Mouse (Mus musculus) CD4-positive, CD25-positive, alpha-beta regulatory T cell, adult 2 months (primary cell): ENCODE data around the gene Npb.
"Not testable (repeated sequence)": the region's sequence is repeated elsewhere in the genome, so short reads cannot be mapped to it uniquely, and the experiment has no call there.

Experiments used
- DNase-seq: peaks from one replicate; pipeline ENCODE4 v3.0.0-alpha.2; 2012; ENCODE audit warnings: low read depth, low spot score

The Npb gene

DNA sequence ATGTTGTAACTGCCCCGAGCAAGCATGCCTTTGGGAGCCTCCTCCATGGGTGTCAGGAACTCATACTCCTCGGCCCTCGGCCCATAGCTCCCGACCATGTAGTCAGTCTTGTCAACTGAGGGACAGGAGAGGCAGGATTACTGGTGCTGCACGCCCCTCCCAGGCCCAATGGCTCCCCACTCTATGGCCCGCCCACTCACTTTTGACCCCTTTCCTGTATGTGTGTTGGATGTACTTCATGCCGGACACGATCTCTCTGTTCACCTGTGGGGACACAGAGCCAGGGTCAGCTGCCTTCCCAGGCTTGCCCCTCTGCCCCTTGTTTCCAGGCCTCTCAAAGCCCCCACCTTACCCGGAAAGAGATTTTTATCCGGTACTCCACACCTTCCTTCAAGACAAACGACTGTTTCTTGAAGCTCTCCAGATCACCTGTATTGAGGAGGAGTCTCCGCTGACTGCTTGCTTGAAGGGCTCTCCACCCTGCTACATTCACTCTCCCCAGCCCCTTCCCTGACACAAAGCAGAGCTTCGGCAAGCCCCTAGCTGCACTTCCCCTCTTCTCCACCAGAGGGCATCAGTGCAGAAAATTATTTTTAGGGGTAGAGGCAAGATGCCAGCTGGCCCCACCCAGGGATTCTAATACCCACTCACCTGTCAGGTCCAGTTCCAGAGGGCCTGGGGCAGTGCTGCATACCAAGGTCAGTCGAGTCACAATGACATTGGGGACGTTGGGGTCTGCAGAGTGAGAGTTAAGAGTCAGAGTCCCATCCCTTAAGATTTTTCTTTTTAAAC, 28.8 kb upstream of the Npb start:
- peak; percentile 85 for DNase-seq

- DNase-seq, result peak; percentile 44
Observed at GRCm38 (mm10) chr11:120580190-120580589, 28.1 kb upstream of the Npb start.

GRCm38 (mm10) chr11:120580871-120581331, 27.4 kb upstream of the Npb start:
- peak; percentile 68 for DNase-seq

DNA sequence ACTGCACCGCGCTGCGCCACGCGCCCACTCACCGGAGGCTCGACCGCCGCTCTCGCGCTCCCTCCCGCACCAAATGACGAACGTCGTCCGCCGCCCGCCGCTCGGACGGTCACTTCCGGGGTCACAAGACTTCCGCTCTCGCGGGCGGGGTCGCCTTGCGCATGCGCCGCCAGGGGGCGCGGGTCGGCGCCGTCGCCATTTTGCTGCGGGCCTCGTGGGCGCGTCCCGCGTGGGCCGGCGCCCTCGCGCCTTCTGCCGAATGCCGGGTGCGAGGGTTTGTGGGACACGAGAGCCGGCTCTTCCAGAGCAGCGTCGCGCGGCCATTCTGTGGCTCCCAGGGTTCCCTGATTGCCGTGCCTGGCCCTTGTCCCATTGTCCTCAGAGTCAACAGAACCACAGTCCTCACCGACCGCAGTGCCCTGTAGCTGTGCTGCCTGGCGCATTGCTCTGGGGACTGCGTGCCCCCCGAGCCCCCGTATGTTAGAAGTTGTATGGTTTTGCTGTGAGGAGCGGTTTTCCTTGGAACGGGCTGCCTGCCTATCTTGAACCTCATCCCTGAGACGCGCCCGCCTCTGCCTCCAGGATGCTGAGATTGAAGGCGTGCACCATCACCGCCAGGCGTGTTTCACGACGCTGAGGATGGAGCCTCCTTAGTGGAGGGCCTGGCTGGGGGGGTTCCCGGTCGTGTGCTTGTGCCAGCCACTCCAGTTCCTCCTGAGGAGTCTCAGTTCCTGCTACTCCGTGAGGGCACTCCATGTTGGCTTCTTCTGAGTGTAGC, 26.6 kb upstream of the Npb start, which contains the start of gene Arhgdia:
Arhgdia (minus strand) TSS at position 135 of the 778 bp plus-strand sequence.
- peak; percentile 94 for DNase-seq

- peak; percentile 83 for DNase-seq
Observed at GRCm38 (mm10) chr11:120582268-120582981, 25.9 kb upstream of the Npb start.

GRCm38 (mm10) chr11:120582982-120583293, 25.3 kb upstream of the Npb start:
- not testable (repeated sequence) for DNase-seq

- DNase-seq, result no peak
Observed at GRCm38 (mm10) chr11:120583937-120584336, 24.3 kb upstream of the Npb start.

GRCm38 (mm10) chr11:120588531-120588930, 19.7 kb upstream of the Npb start:
- DNase-seq, result no peak

DNA sequence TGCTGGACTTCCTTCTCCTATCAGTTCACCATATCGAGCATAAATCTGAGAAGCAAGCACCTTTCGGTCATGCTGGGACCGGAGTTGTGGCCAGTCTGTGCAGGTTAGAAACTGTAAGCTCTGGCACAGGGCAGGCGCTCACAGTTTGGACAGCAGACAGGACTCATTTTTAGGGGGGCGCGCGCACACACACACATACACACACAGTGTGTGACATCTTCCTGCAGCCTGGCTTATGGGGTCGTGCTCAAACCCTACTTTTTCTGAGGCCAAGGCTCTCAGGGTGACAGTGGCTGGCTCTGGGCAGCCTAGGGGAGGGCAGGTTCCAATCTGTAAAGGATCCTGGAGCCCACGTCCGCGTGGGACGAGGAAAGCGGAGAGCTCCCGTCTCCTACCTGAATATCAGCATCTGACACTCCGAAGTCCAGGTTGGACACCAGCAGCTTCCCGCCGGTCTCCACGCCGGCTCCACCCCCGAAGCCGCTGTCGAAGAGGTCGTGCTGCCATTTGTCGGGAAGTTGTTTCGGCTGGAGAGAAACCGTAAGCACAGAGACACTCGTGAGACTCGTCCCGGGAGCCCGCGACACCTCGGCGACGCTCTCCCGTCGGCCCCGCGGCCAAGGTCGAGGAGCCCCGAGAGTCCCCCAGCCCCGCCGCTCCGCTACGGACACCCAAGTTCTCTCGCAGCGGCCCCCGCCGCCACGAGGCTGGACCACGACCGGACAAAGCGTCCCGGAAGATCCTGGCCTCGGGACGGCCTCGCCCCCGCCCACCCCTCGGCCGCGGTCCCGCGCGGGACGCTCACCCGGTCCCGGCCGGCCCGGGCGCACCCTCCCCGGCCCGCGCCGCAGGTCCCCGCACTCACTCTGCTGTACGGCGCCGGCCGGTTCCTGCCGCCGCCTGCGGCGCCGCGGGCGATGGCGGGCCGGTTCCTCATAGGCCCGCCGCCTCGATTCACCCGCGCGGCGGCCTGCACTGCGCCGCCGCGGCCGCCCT, 10.7 kb upstream of the Npb start:
- DNase-seq, result peak; percentile 52

DNA sequence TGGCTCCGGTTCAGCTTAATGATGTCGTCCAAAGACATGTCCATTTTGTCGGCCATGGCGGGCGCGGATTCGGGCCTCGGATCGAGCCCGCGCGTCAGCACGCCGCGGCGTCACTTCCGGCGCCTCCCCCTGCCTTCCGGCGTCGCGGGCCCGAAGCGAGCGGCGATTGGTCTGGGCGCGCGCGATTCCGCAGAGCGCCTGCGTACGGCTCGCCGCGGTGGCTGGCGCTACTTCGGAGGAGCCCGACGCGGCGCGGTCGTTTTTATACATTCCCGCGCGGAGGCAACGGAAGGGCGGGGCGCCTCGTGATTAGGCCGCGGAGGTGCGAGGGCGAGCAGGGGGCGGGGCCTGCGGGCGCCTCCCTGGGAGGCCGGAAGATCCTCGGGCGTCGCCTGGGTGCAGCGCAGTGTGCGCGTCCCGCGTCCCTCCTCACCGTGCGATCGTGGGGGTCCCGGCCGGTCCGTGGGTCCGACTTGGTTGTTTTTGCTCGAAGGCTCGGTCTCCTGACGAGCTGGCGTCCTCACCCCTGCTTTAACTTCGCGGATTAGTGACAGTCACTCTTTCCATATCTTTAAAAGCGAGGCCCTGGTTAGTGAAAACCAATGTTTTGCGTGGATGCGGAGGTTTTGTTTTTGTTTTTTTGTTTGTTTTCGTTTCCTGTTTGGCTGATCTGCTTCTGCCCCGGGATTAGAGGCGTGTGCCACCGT, 9.8 kb upstream of the Npb start, which contains the start of the genes Alyref and Anapc11:
Alyref (minus strand) TSS at position 83 of the 707 bp plus-strand sequence.
Anapc11 (plus strand) TSS at position 139 of the 707 bp plus-strand sequence.
- DNase-seq, result peak; percentile 99

- no peak for DNase-seq
Observed at GRCm38 (mm10) chr11:120598990-120599549, 9.2 kb upstream of the Npb start.

GRCm38 (mm10) chr11:120600716-120601115, 7.6 kb upstream of the Npb start:
- DNase-seq, result peak; percentile 68

DNA sequence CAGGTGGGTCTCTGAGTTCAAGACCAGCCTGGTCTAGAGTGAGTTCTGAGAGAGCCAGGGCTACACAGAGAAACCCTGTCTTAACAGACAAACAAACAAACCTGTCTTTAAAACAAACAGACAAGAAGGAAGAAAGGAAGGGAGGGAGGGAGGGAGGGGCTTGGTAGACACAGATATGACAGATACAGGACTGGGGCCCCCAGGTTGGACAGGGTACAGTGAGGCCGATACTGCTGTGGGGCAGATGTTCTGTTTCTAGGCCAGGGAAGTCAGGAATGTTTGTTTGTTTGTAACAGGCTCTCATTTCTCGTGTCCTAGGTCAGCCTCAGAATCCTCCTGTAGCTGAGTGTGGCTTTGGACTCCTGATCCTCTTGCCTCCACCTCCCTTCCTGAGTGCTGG, 4.7 kb upstream of the Npb start:
- no peak for DNase-seq

- no peak for DNase-seq
Observed at GRCm38 (mm10) chr11:120605667-120606066, 2.6 kb upstream of the Npb start.

GRCm38 (mm10) chr11:120606764-120607163, 1.5 kb upstream of the Npb start:
- DNase-seq, result no peak

- DNase-seq, result no peak
Observed at GRCm38 (mm10) chr11:120609250-120609649, 973 bp downstream of the Npb start.

DNA sequence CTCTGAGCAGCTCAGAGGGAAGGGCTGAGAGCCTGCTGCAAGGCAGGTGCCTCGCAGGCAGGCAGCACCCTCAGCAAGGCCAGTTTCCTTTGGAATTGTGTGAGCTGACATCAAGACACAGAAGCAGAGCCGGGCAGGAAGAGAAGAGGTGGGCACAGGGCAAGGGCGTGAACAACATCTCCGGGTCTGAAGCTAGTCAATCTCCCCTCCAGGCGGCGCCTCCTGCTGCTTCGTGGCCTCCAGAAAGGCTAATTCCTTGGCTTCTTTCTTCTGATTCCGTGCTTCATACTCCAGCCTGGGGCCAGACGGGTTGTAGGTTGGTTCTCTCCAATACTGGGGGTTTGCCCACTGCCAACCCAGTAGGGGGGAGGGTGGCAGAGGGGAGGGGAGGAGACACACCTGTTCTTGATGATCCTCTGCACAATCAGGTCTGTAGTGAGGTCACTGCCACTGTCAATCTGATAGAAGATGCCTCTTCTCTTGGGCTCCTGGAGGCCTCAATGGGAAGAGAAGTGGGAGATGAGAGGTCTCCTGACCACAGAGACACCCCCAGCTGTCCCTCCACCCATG, 2.3 kb downstream of the Npb start:
- DNase-seq, result no peak

- DNase-seq, result peak; percentile 87
Observed at GRCm38 (mm10) chr11:120612763-120613162, 4.5 kb downstream of the Npb start.

- no peak for DNase-seq
Observed at GRCm38 (mm10) chr11:120613481-120613972, 5.2 kb downstream of the Npb start.
